Mouse (Mus musculus): ENCODE data around the gene Ankrd34c. TPM values are rescaled to one million over a fixed set of nuclear protein-coding genes. Genes with fewer than 3 reads are reported as not detected.
A peak's percentile ranks its signal among the peaks of the same experiment; 100 is the strongest.

Gene Ankrd34c
- total RNA-seq (2012; rRNA removed): not detected in 2 replicates
- total RNA-seq (2014; rRNA removed): not detected in 2 replicates
- polyA plus RNA-seq (2012; ENCODE audit: insufficient read length, low read depth): not detected in 2 replicates

GRCm38 (mm10) chr9:89738295-89738694 lies at the start of gene Ankrd34c:
Gene Ankrd34c (minus strand): TSS chr9:89738475.
- TF ChIP-seq MYC (IDR thresholded peaks at IDR 0.05; ENCODE audit: low read depth, low read length): no peak
- no peak for TF ChIP-seq HCFC1 (IDR thresholded peaks at IDR 0.05; ENCODE audit: low read depth, low read length)
- no peak for TF ChIP-seq TBP (conservative IDR thresholded peaks at IDR 0.05; ENCODE audit: low read depth, low read length)
- no peak for TF ChIP-seq SIN3A (IDR thresholded peaks at IDR 0.05; ENCODE audit: low read length)
- TF ChIP-seq ZNF384 (IDR thresholded peaks at IDR 0.05; ENCODE audit: low read depth, low read length): no peak
- no peak for TF ChIP-seq ZKSCAN1 (IDR thresholded peaks at IDR 0.05; ENCODE audit: borderline replicate concordance, low read depth, low read length)
- TF ChIP-seq RCOR1 (conservative IDR thresholded peaks at IDR 0.05; ENCODE audit: low read depth, low read length): no peak
- no peak for TF ChIP-seq KAT2A (IDR thresholded peaks at IDR 0.05; ENCODE audit: insufficient replicate concordance, low read length)
- TF ChIP-seq CHD2 (IDR thresholded peaks at IDR 0.05; ENCODE audit: low read length): no peak
- TF ChIP-seq ELF1 (IDR thresholded peaks at IDR 0.05; ENCODE audit: low read depth, low read length): no peak
- TF ChIP-seq PAX5 (IDR thresholded peaks at IDR 0.05; ENCODE audit: low read length): no peak
- TF ChIP-seq USF2 (conservative IDR thresholded peaks at IDR 0.05; ENCODE audit: low read depth, low read length): no peak
- no peak for TF ChIP-seq NRF1 (IDR thresholded peaks at IDR 0.05; ENCODE audit: low read depth, low read length)
- no peak for TF ChIP-seq SMC3 (IDR thresholded peaks at IDR 0.05; ENCODE audit: low read depth, low read length)
- TF ChIP-seq TCF12 (IDR thresholded peaks at IDR 0.05; ENCODE audit: low read depth, low read length): no peak
- TF ChIP-seq BHLHE40 (IDR thresholded peaks at IDR 0.05; ENCODE audit: low read depth, low read length): no peak
- TF ChIP-seq ETS1 (conservative IDR thresholded peaks at IDR 0.05; ENCODE audit: low read depth, low read length): no peak
- no peak for TF ChIP-seq UBTF (IDR thresholded peaks at IDR 0.05; ENCODE audit: low read depth, low read length)
- no peak for TF ChIP-seq E2F4 (IDR thresholded peaks at IDR 0.05; ENCODE audit: insufficient replicate concordance, low read depth, low read length)
- Histone ChIP-seq H3K9ac (ENCODE audit: insufficient read depth, low read depth) (no peak within 1 kb of the TSS), H3K4me2 (ENCODE audit: insufficient read depth, low read depth, poor library complexity, severe bottlenecking) (0 out of 2 replicates have a peak within 1 kb of the TSS, but pooled peaks have one; percentile 8), H3K9me3 (replicated peaks; ENCODE audit: low read length) (no peaks in the 10 kb centered on the region), H3K79me2 (replicated peaks; ENCODE audit: control insufficient read depth, extremely low read depth, insufficient read depth, poor library complexity, severe bottlenecking) (no peaks in the 10 kb centered on the region), H3K27ac (ENCODE audit: insufficient read depth, low read depth) (no peak within 1 kb of the TSS), H3K27me3 (replicated peaks) (no peaks in the 10 kb centered on the region), H3K4me1 (ENCODE audit: control insufficient read depth in 1 of 2, insufficient read depth in 2 of 2) (peaks cover 0 to 31% of the 10 kb centered on the region in 2 experiments; a peak in 2 of 4 replicates), H3K4me3 (replicated peaks in 1 of 3; ENCODE audit: low read depth in 2 of 3, low read length in 2 of 3, poor library complexity in 1 of 3) (no peak within 1 kb of the TSS), H3K36me3 (replicated peaks in 1 of 2; ENCODE audit: control insufficient read depth in 1 of 2, insufficient read depth in 1 of 2, low read length in 1 of 2) (no peaks in the 10 kb centered on the region)
- in situ Hi-C loops (cut with MboI; ENCODE audit: low pct_ligation_motif_present, low pct_unique_long_range_greater_than_20kb, low sequenced_read_pairs): no loop called here
- dilution Hi-C loops (cut with MboI; ENCODE audit: extremely low pct_ligation_motif_present, extremely low pct_unique_long_range_greater_than_20kb, low sequenced_read_pairs): no loop called here
- no peak for DNase-seq (ENCODE audit: extremely low read depth)

GRCm38 (mm10) chr9:89787532-89787931 lies 49.3 kb upstream of the Ankrd34c start:
- in situ Hi-C loops (cut with MboI; ENCODE audit: low pct_ligation_motif_present, low pct_unique_long_range_greater_than_20kb, low sequenced_read_pairs) (no loop called here), dilution Hi-C loops (cut with MboI; ENCODE audit: extremely low pct_ligation_motif_present, extremely low pct_unique_long_range_greater_than_20kb, low sequenced_read_pairs) (no loop called here)
- no peak overlapping the region for H3K4me2 ChIP-seq (ENCODE audit: insufficient read depth, low read depth, poor library complexity, severe bottlenecking)
- TF ChIP-seq ZC3H11A (IDR thresholded peaks at IDR 0.05; ENCODE audit: low read depth, low read length): no peak
- no peak for TF ChIP-seq KAT2A (IDR thresholded peaks at IDR 0.05; ENCODE audit: insufficient replicate concordance, low read length)
- no peak for TF ChIP-seq RCOR1 (conservative IDR thresholded peaks at IDR 0.05; ENCODE audit: low read depth, low read length)
- TF ChIP-seq NRF1 (IDR thresholded peaks at IDR 0.05; ENCODE audit: low read depth, low read length): no peak
- no peak for TF ChIP-seq ETS1 (conservative IDR thresholded peaks at IDR 0.05; ENCODE audit: low read depth, low read length)
- no peak for TF ChIP-seq POLR2AphosphoS2 (IDR thresholded peaks at IDR 0.05; ENCODE audit: low read depth, low read length)
- no peak for TF ChIP-seq MYC (IDR thresholded peaks at IDR 0.05; ENCODE audit: low read depth, low read length)
- H3K27me3 ChIP-seq (replicated peaks): peaks cover 5% of the 10 kb centered on the region
- no peak overlapping the region for H3K4me3 ChIP-seq (replicated peaks in 1 of 3; ENCODE audit: low read depth in 2 of 3, low read length in 2 of 3, poor library complexity in 1 of 3)
- no peak overlapping the region for H3K27ac ChIP-seq (ENCODE audit: insufficient read depth, low read depth)
- no peak for DNase-seq (ENCODE audit: extremely low read depth)
- H3K36me3 ChIP-seq (replicated peaks in 1 of 2; ENCODE audit: control insufficient read depth in 1 of 2, insufficient read depth in 1 of 2, low read length in 1 of 2): no peaks in the 10 kb centered on the region
- peaks cover 18 to 50% of the 10 kb centered on the region in 2 experiments for H3K4me1 ChIP-seq (ENCODE audit: control insufficient read depth in 1 of 2, insufficient read depth in 2 of 2)
- H3K79me2 ChIP-seq (replicated peaks; ENCODE audit: control insufficient read depth, extremely low read depth, insufficient read depth, poor library complexity, severe bottlenecking): no peaks in the 10 kb centered on the region
- H3K9ac ChIP-seq (ENCODE audit: insufficient read depth, low read depth): no peak overlapping the region
- no peaks in the 10 kb centered on the region for H3K9me3 ChIP-seq (replicated peaks; ENCODE audit: low read length)

Measured in CH12.LX (cell line).